Mouse (Mus musculus) heart, postnatal 0 days (tissue): Measurements from ENCODE around the gene H2afy.

Experiments
- CTCF ChIP-seq: IDR thresholded peaks from 2 replicates; pipeline ENCODE4 v1.5.1; 2016; ENCODE audit warnings: antibody characterized with exemption, control low read depth, low read depth
- EP300 ChIP-seq: IDR thresholded peaks from 2 replicates; pipeline ENCODE4 v1.6.1; 2016; ENCODE audit warnings: antibody characterized with exemption, low read depth

- TF ChIP-seq CTCF (no peak), EP300 (no peak)
These were observed 109.5 kb downstream of the H2afy start for GRCm38 (mm10) chr13:56026623-56027022.
